Mouse (Mus musculus) lung, postnatal 4 days (tissue): ENCODE measurements around the gene Myh11.
A peak's percentile ranks its signal among the peaks of the same experiment; 100 is the strongest.

Source experiments
- DNase-seq, 2 experiments: peaks; one replicate each; pipeline ENCODE4 v3.0.0; 2021

Myh11 gene

GRCm38 (mm10) chr16:14291223-14291622 is at the start of gene Myh11:
Gene Myh11 (minus strand): TSS chr16:14291372.
- peak; percentile 90 to 93 for DNase-seq

GRCm38 (mm10) chr16:14328156-14328555 is 37.0 kb upstream of the Myh11 start:
- no peak for DNase-seq

- no peak for DNase-seq
These were observed 29.3 kb upstream of the Myh11 start for GRCm38 (mm10) chr16:14320494-14320893.

GRCm38 (mm10) chr16:14319681-14320080 is 28.5 kb upstream of the Myh11 start:
- no peak for DNase-seq

GRCm38 (mm10) chr16:14316884-14317876 is 26.0 kb upstream of the Myh11 start, which contains the start of gene Fopnl:
Gene Fopnl (minus strand): TSS chr16:14317405.
- peak; percentile 98 to 99 for DNase-seq

GRCm38 (mm10) chr16:14312914-14313313 is 21.7 kb upstream of the Myh11 start:
- no peak for DNase-seq

- peak in 1 of 2 experiments; percentile 42 for DNase-seq
These were observed 20.2 kb upstream of the Myh11 start for GRCm38 (mm10) chr16:14311371-14311770.

GRCm38 (mm10) chr16:14309833-14310232 is 18.7 kb upstream of the Myh11 start:
- no peak for DNase-seq

GRCm38 (mm10) chr16:14308245-14309073 is 17.3 kb upstream of the Myh11 start:
- no peak for DNase-seq

GRCm38 (mm10) chr16:14307373-14307772 is 16.2 kb upstream of the Myh11 start:
- no peak for DNase-seq

GRCm38 (mm10) chr16:14306451-14306850 is 15.3 kb upstream of the Myh11 start:
- DNase-seq = no peak

- no peak for DNase-seq
These were observed 13.6 kb upstream of the Myh11 start for GRCm38 (mm10) chr16:14304791-14305190.

- DNase-seq = no peak
These were observed 12.5 kb upstream of the Myh11 start for GRCm38 (mm10) chr16:14303676-14304075.

- DNase-seq = no peak
These were observed 12.0 kb upstream of the Myh11 start for GRCm38 (mm10) chr16:14303148-14303547.

GRCm38 (mm10) chr16:14298461-14298860 is 7.3 kb upstream of the Myh11 start:
- no peak for DNase-seq

GRCm38 (mm10) chr16:14297746-14298145 is 6.6 kb upstream of the Myh11 start:
- no peak for DNase-seq

GRCm38 (mm10) chr16:14297137-14297536 is 6.0 kb upstream of the Myh11 start:
- no peak for DNase-seq

- no peak for DNase-seq
These were observed 5.5 kb upstream of the Myh11 start for GRCm38 (mm10) chr16:14296544-14297124.

GRCm38 (mm10) chr16:14295291-14295690 is 4.1 kb upstream of the Myh11 start:
- DNase-seq = no peak

GRCm38 (mm10) chr16:14292205-14293199 is 1.3 kb upstream of the Myh11 start:
- peak; percentile 45 to 63 for DNase-seq

- no peak for DNase-seq
These were observed 18.7 kb downstream of the Myh11 start for GRCm38 (mm10) chr16:14272374-14272965.
